Mouse (Mus musculus) brain, embryonic 14.5 days (tissue): ENCODE measurements around the gene Ptgds.

Source experiments
- CTCF ChIP-seq: fragments of 200-500 bp; IDR thresholded peaks from 2 replicates; pipeline ENCODE4 v1.5.1; 2012; ENCODE audit warnings: inconsistent platforms, mild to moderate bottlenecking, moderate library complexity, borderline replicate concordance; ENCODE audit not compliant: insufficient read depth, insufficient read length; ENCODE audit errors: extremely low read depth
- POLR2A ChIP-seq: fragments of 200-500 bp; IDR thresholded peaks from 2 replicates; pipeline ENCODE4 v1.6.1; 2012; ENCODE audit warnings: mild to moderate bottlenecking, inconsistent platforms, borderline replicate concordance; ENCODE audit not compliant: poor library complexity, insufficient read depth, insufficient read length, severe bottlenecking; ENCODE audit errors: extremely low read depth

DNA sequence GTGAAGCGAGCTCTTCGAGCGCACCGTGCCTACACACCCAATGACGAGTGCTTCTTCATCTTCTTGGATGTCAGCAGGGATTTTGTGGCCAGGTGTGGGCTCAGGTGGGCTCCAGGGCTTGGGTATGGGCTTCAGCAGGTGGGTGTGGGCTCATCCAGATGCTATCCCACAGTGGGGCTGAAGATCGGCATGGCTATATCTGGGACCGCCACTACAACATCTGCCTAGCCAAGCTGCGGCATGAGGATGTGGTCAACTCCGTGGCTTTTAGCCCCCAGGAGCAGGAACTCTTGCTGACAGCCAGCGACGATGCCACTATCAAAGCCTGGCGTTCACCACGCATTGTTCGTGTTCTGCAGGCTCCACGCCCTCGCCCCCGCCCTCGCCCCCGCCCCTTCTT is 34.7 kb upstream of the Ptgds start:
- no peak for TF ChIP-seq CTCF
- no peak for TF ChIP-seq POLR2A
